ENCODE assay signal across 15 mouse cellular contexts in the genomic region with DNA sequence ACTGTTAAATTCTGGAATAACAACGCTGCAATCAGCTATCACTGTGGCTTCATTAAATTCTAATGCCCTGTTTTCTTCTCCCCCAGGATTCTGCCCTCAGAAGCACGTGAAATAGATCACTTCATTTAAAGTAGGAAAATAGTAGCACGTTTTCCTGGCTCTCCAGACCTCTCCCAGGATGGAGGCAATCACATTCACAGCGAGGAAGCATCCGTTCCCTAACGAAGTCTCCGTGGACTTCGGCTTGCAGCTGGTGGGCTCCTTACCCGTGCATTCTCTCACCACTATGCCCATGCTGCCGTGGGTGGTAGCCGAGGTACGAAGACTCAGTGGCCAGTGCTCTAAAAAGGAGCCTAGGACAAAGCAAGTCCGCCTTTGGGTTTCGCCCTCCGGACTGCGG.
"Had no signal": no experiment of that assay in that cellular context is flagged by ENCODE, and none has a peak within 500 bp of the region (broad histone marks: within the 10 kb centered on the region; RNA-seq: fewer than 3 reads in every experiment).

No protein-coding gene starts in this region.

- DNase-seq: kidney, adult 8-10 months; kidney, postnatal 36 days; layer of hippocampus, adult 9-11 months; layer of hippocampus, postnatal 36 days; lung, adult 2 months; lung, postnatal 36 days; right cerebral cortex, postnatal 14 days; thymus, postnatal 4 days had no signal

- H3K27ac ChIP-seq: kidney, postnatal 0 days; limb, embryonic 13.5 days; liver, embryonic 15.5 days; stomach, embryonic 15.5 days had no signal

- H3K4me2 ChIP-seq: limb, embryonic 13.5 days; liver, embryonic 11.5 days; liver, embryonic 15.5 days; stomach, embryonic 15.5 days had no signal

- H3K9ac ChIP-seq: limb, embryonic 13.5 days; liver, embryonic 15.5 days; stomach, embryonic 15.5 days had no signal

- ATAC-seq: intestine, postnatal 0 days; lung, postnatal 0 days had no signal

- H3K36me3 ChIP-seq: limb, embryonic 13.5 days had no signal

- H3K9me3 ChIP-seq: limb, embryonic 13.5 days; liver, embryonic 15.5 days; stomach, embryonic 15.5 days had no signal

- H3K27me3 ChIP-seq: liver, embryonic 15.5 days; stomach, embryonic 15.5 days had no signal

- H3K4me1 ChIP-seq: stomach, embryonic 15.5 days had no signal

- H3K4me3 ChIP-seq: limb, embryonic 13.5 days; liver, embryonic 15.5 days; stomach, embryonic 15.5 days had no signal
